Comparison of ENCODE assay signal across 19 mouse cellular contexts in genomic region chr5:76177664-76178063, GRCm38 (mm10). TPM values are rescaled to one million over a fixed set of nuclear protein-coding genes. Genes with fewer than 3 reads are reported as not detected.
DNase-seq lines count a peak whose midpoint lies in the region; ATAC-seq and TF ChIP-seq lines count a peak whose summit lies in the region.
"Had no signal": no experiment of that assay in that cellular context is flagged by ENCODE, and none has a peak within 500 bp of the region (broad histone marks: within the 10 kb centered on the region; RNA-seq: fewer than 3 reads in every experiment).

No protein-coding gene starts in this region.

- DNase-seq in ES-CJ7 (ENCODE audit: low read depth, low spot score) (peak; percentile 42), R1 (ENCODE audit: low read depth, low spot score) (peak; percentile 48)
- no peak for DNase-seq in right cerebral cortex, postnatal 4 days
- no peak for DNase-seq in cerebellum, adult 8-10 months
- DNase-seq in ovary, postnatal 10 days (ENCODE audit: low spot score): no peak
- DNase-seq: adrenal gland, adult 2 months; adrenal gland, postnatal 25 days; cerebellum, adult 18-20 months; cerebellum, postnatal 10 days; gastrocnemius, postnatal 10 days; heart, adult 2 months had no signal

- no peak overlapping the region for H3K4me3 ChIP-seq in intestine, postnatal 0 days (ENCODE audit: low read depth, low read length)
- no peak overlapping the region for H3K4me3 ChIP-seq in small intestine, adult 2 months (ENCODE audit: low read depth, low read length)
- H3K4me3 ChIP-seq: embryonic facial prominence, embryonic 10.5 days; forebrain, embryonic 13.5 days; heart, adult 2 months; hindbrain, embryonic 10.5 days had no signal

- 0 out of 2 replicates have a peak, but pooled peaks cover 5% of the 10 kb centered on the region for H3K4me1 ChIP-seq in intestine, postnatal 0 days (replicated peaks; ENCODE audit: control insufficient read depth, insufficient read depth, low read length)
- peaks cover 11% of the 10 kb centered on the region; the same call in 1 of the 2 replicates for H3K4me1 ChIP-seq in small intestine, adult 2 months (ENCODE audit: control insufficient read depth, insufficient read depth, insufficient read length, low read length)
- H3K4me1 ChIP-seq: forebrain, embryonic 13.5 days had no signal

- no peak for TF ChIP-seq CTCF in intestine, postnatal 0 days (IDR thresholded peaks at IDR 0.05; ENCODE audit: low read depth)
- no peak for TF ChIP-seq CTCF in small intestine, adult 2 months (IDR thresholded peaks at IDR 0.05; ENCODE audit: extremely low read depth, insufficient read length, insufficient replicate concordance, low read depth, low read length)

- no peaks in the 10 kb centered on the region for H3K27me3 ChIP-seq in intestine, postnatal 0 days (replicated peaks; ENCODE audit: control insufficient read depth, insufficient read depth, low read length)
- no peaks in the 10 kb centered on the region for H3K27me3 ChIP-seq in small intestine, adult 2 months (ENCODE audit: control insufficient read depth, insufficient read depth, low read length)

- peak; percentile 81 for ATAC-seq in intestine, postnatal 0 days
- ATAC-seq: activated CD4-positive, CD25-positive, alpha-beta regulatory T cell, adult 4 months; forebrain, embryonic 13.5 days had no signal

- H3K36me3 ChIP-seq in intestine, postnatal 0 days (ENCODE audit: control insufficient read depth, insufficient read depth): no peaks in the 10 kb centered on the region
- H3K36me3 ChIP-seq in small intestine, adult 2 months (ENCODE audit: control insufficient read depth, insufficient read depth, low read length): no peaks in the 10 kb centered on the region
- H3K36me3 ChIP-seq: embryonic facial prominence, embryonic 10.5 days; hindbrain, embryonic 10.5 days had no signal

- H3K27ac ChIP-seq in intestine, postnatal 0 days (ENCODE audit: low read depth, low read length): no peak overlapping the region; the same call in 1 of the 2 replicates
- peak overlapping the region; percentile 34 for H3K27ac ChIP-seq in small intestine, adult 2 months (ENCODE audit: insufficient read depth, low read depth, low read length)
- H3K27ac ChIP-seq: forebrain, embryonic 13.5 days; heart, adult 2 months; hindbrain, embryonic 10.5 days; hindbrain, embryonic 14.5 days had no signal

- 29% methylated on average over 7 of the region's 7 CpGs for WGBS in intestine, postnatal 0 days
- WGBS in small intestine, adult 2 months: 38% methylated on average over 7 of the region's 7 CpGs

- no peaks in the 10 kb centered on the region for H3K9me3 ChIP-seq in intestine, postnatal 0 days (ENCODE audit: control insufficient read depth)
- H3K9me3 ChIP-seq: embryonic facial prominence, embryonic 10.5 days; forebrain, embryonic 13.5 days; hindbrain, embryonic 10.5 days had no signal

- H3K4me2 ChIP-seq in intestine, postnatal 0 days (replicated peaks; ENCODE audit: low read depth): no peak overlapping the region
- H3K4me2 ChIP-seq: forebrain, embryonic 13.5 days; heart, embryonic 11.5 days; hindbrain, embryonic 14.5 days had no signal

- no peak overlapping the region for H3K9ac ChIP-seq in intestine, postnatal 0 days (ENCODE audit: low read depth, low read length)
- H3K9ac ChIP-seq: forebrain, embryonic 13.5 days; hindbrain, embryonic 14.5 days had no signal

- TF ChIP-seq POLR2A in small intestine, adult 2 months (IDR thresholded peaks at IDR 0.05; ENCODE audit: low read depth, low read length): no peak

RNA-seq across cellular contexts. Expression of gene Tmem165, which starts 6.0 kb away (rescaled TPM):
- polyA plus RNA-seq in intestine, postnatal 0 days (2015; fragmentation: Nextera tagmentation; extraction: Ambion mirVana): 75.1 and 75.9 TPM in 2 replicates
- 47.6 and 85.6 TPM in 2 replicates for polyA plus RNA-seq in small intestine, adult 2 months (2012; rRNA removed)

RNA-seq across cellular contexts. Expression of gene Srd5a3, which starts 37.6 kb away (rescaled TPM):
- 41.5 and 44.1 TPM in 2 replicates for polyA plus RNA-seq in intestine, postnatal 0 days (2015; fragmentation: Nextera tagmentation; extraction: Ambion mirVana)
- 50.4 and 159 TPM in 2 replicates for polyA plus RNA-seq in small intestine, adult 2 months (2012; rRNA removed)

Comparison
In these comparisons a context has a peak if more than half of its experiments do, and no peak if none do; other contexts are left out.
1. DNase-seq: peak in ES-CJ7 (single experiment) and R1 (single experiment); none in right cerebral cortex, postnatal 4 days (single experiment), cerebellum, adult 8-10 months (single experiment) and ovary, postnatal 10 days (single experiment).